Mouse (Mus musculus) liver, embryonic 16.5 days (tissue): ENCODE measurements around the gene Zmym5. TPM values are rescaled to one million over a fixed set of nuclear protein-coding genes. Genes with fewer than 3 reads are reported as not detected.

Experiments used
- polyA plus RNA-seq: library from polyadenylated mRNA; unstranded; fragments of >200 nt; fragmentation: Nextera tagmentation; extraction: Ambion mirVana; gene quantifications from 2 replicates; pipeline ENCODE4 v1.2.1, GENCODE M21; 2015

Zmym5 gene
- polyA plus RNA-seq, 1 experiment from 2014 or later = 8.6 TPM

Other genes with a start within 250 kb of the Zmym5 start
- gene Cenpj, start 236.3 kb downstream of the Zmym5 start, polyA plus RNA-seq = 4.2 and 5.5 TPM in 2 replicates
- gene Parp4, start 236.1 kb downstream of the Zmym5 start, polyA plus RNA-seq = 2.1 and 2.2 TPM in 2 replicates
- gene Mphosph8, start 143.5 kb downstream of the Zmym5 start, polyA plus RNA-seq = 8.4 and 10.7 TPM in 2 replicates
- gene Pspc1, start 33.4 kb downstream of the Zmym5 start, polyA plus RNA-seq = 9.3 and 10.1 TPM in 2 replicates
- gene Zmym2, start 74.9 kb upstream of the Zmym5 start, polyA plus RNA-seq = 7.6 and 7.7 TPM in 2 replicates
- 0.12 and 0.53 TPM in 2 replicates for gene Gja3, start 246.4 kb upstream of the Zmym5 start, polyA plus RNA-seq